Mouse (Mus musculus) midbrain, postnatal 0 days (tissue): ENCODE measurements around the gene Tlr7. TPM values are rescaled to one million over a fixed set of nuclear protein-coding genes. Genes with fewer than 3 reads are reported as not detected.
"Not testable (repeated sequence)": the region's sequence is repeated elsewhere in the genome, so short reads cannot be mapped to it uniquely, and the experiment has no call there.

Source experiments
- ATAC-seq: fragments of 200-750 bp; cut with Nextera tagmentation; 2 replicates; pipeline ENCODE4 v1.8.0; 2017; ENCODE audit warnings: moderate number of reproducible peaks, mild to moderate bottlenecking, moderate TSS enrichment, moderate library complexity; ENCODE audit not compliant: low FRiP score
- DNase-seq: peaks from one replicate; pipeline ENCODE4 v3.0.0-alpha.2; 2015; ENCODE audit warnings: low spot score
- H3K27ac ChIP-seq: fragments of 300-500 bp; sonication (generic); 2 replicates; pipeline ENCODE4 v1.5.1; 2014; ENCODE audit warnings: low read depth, mild to moderate bottlenecking, low read length, mixed read lengths
- H3K27me3 ChIP-seq: fragments of 300-500 bp; sonication (generic); 2 replicates; pipeline ENCODE4 v1.6.1; 2014; ENCODE audit warnings: low read length, control low read depth, mixed read lengths; ENCODE audit not compliant: insufficient read depth
- H3K36me3 ChIP-seq: fragments of 300-500 bp; sonication (generic); 2 replicates; pipeline ENCODE4 v1.6.1; 2014; ENCODE audit warnings: low read length, control low read depth, mixed read lengths; ENCODE audit not compliant: insufficient read depth
- H3K4me1 ChIP-seq: fragments of 300-500 bp; sonication (generic); 2 replicates; pipeline ENCODE4 v1.6.1; 2014; ENCODE audit warnings: mild to moderate bottlenecking, control low read depth, antibody characterized with exemption, low read length, mixed read lengths; ENCODE audit not compliant: insufficient read depth
- H3K4me2 ChIP-seq: fragments of 300-500 bp; sonication (generic); 2 replicates; pipeline ENCODE4 v1.6.1; 2014; ENCODE audit warnings: low read depth, mild to moderate bottlenecking, low read length, mixed read lengths; ENCODE audit not compliant: poor library complexity, severe bottlenecking
- H3K4me3 ChIP-seq: fragments of 300-500 bp; sonication (generic); 2 replicates; pipeline ENCODE4 v1.5.1; 2014; ENCODE audit warnings: low read depth, mild to moderate bottlenecking, low read length, moderate library complexity
- H3K9ac ChIP-seq: fragments of 300-500 bp; sonication (generic); replicated peaks from 2 replicates; pipeline ENCODE4 v1.6.1; 2014; ENCODE audit warnings: mild to moderate bottlenecking, low read length, moderate library complexity, mixed read lengths; ENCODE audit not compliant: poor library complexity, severe bottlenecking
- H3K9me3 ChIP-seq: fragments of 300-500 bp; sonication (generic); 2 replicates; pipeline ENCODE4 v1.6.1; 2016; ENCODE audit warnings: low read length, control low read depth
- CTCF ChIP-seq: IDR thresholded peaks from 2 replicates; pipeline ENCODE4 v1.5.1; 2016; ENCODE audit warnings: antibody characterized with exemption, mild to moderate bottlenecking
- WGBS: fragments of 180-500 bp; shearing (Covaris S2); extraction: QIAGEN DNeasy Blood & Tissue Kit; methylation state at CpG from one replicate; pipeline ENCODE4 v1.1.7; 2014; 5-methylcytosine and 5-hydroxymethylcytosine counted together
- polyA plus RNA-seq: library from polyadenylated mRNA; unstranded; fragments of >200 nt; fragmentation: Nextera tagmentation; extraction: Ambion mirVana; gene quantifications from 2 replicates; pipeline ENCODE4 v1.2.1, GENCODE M21; 2015
- total RNA-seq: library from RNA; depleted of rRNA; stranded (reverse); fragments of >200 nt; gene quantifications from 2 replicates; pipeline ENCODE4 v1.2.3, GENCODE M21; 2014; rRNA removed

The Tlr7 gene
- total RNA-seq: 1.3 TPM in 2 replicates
- 0.92 and 1.0 TPM in 2 replicates for polyA plus RNA-seq

DNA sequence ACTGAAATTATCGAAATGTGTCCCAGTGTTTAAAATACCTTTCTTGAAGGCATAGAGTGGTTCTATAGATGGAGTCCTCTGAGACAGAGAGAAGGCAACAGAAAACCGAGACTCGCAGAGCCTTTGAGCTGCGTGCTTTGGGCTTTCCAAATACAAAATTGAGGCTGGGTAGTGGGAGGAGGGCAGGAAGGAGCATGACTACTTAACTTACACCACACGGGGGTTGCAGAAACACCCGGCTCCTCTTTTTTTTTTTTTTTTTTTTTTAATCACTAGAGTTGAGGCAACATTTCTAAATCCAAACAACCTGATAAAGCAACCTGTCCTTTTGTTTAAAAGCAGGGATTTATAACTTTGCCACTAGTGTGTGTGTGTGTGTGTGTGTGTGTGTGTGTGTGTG lies at the start of gene Tlr7:
TSS of gene Tlr7 (minus strand) at position 160 of the 400 bp plus-strand sequence.
- no peak within 1 kb of the TSS for H3K4me3 ChIP-seq
- 87% methylated on average over 6 of the region's 6 CpGs for WGBS
- H3K4me1 ChIP-seq: no peaks in the 10 kb centered on the region
- DNase-seq (no peak), ATAC-seq (no peak)
- H3K4me2 ChIP-seq: no peak within 1 kb of the TSS
- no peak for TF ChIP-seq CTCF
- peaks cover 5% of the 10 kb centered on the region; the same call in 1 of the 2 replicates for H3K27me3 ChIP-seq
- H3K9ac ChIP-seq: no peak within 1 kb of the TSS
- H3K9me3 ChIP-seq: no peaks in the 10 kb centered on the region
- H3K36me3 ChIP-seq: no peaks in the 10 kb centered on the region
- H3K27ac ChIP-seq: no peak within 1 kb of the TSS

DNA sequence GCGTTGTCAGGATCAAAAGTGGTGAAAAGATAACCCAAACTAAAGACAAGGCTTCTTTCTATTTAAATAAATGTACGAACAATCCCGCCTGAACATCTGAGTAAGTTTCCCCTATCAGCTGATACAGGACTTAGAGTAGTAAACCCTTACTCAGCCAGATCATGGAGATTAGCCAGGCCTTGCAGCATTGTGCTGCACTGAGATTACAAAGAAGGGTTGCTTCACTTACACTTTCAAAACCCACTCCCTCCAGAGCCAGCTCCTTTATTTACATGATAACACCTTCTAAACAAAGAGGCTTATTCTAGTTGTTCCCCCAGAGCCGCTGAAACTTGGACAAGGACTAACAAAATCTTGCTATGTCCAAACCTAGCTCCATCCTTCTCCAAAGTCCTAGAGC lies 49.7 kb upstream of the Tlr7 start:
- Histone ChIP-seq H3K4me2 (no peak overlapping the region), H3K4me1 (no peaks in the 10 kb centered on the region), H3K36me3 (no peaks in the 10 kb centered on the region), H3K4me3 (no peak overlapping the region), H3K9me3 (no peaks in the 10 kb centered on the region), H3K27ac (no peak overlapping the region), H3K9ac (no peak overlapping the region), H3K27me3 (peaks cover 8% of the 10 kb centered on the region; the same call in 1 of the 2 replicates)
- TF ChIP-seq CTCF: no peak
- WGBS: 48% methylated on average over 4 of the region's 4 CpGs
- ATAC-seq (no peak), DNase-seq (no peak)

DNA sequence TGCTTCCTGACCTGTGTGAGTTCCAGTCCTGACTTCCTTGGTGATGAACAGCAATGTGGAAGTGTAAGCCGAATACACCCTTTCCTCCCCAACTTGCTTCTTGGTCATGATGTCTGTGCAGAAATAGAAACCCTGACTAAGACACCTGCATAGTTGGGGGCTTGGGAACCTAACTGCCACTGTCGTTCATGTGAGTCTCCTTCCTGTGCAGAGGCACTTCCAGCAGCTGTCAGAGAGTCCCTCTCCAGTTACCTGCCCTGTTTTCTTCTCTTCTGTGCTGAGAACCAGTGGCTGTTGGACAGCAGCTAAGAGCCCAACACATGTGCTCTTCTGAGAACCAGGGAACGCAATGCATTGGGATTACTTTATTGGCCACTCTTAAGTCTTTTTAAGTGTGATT lies 30.9 kb upstream of the Tlr7 start:
- not testable (repeated sequence) for H3K27ac ChIP-seq, H3K4me3 ChIP-seq, ATAC-seq, H3K4me1 ChIP-seq, H3K4me2 ChIP-seq, H3K27me3 ChIP-seq, H3K36me3 ChIP-seq, H3K9me3 ChIP-seq, DNase-seq, H3K9ac ChIP-seq
- WGBS: 94% methylated on average over 3 of the region's 3 CpGs

DNA sequence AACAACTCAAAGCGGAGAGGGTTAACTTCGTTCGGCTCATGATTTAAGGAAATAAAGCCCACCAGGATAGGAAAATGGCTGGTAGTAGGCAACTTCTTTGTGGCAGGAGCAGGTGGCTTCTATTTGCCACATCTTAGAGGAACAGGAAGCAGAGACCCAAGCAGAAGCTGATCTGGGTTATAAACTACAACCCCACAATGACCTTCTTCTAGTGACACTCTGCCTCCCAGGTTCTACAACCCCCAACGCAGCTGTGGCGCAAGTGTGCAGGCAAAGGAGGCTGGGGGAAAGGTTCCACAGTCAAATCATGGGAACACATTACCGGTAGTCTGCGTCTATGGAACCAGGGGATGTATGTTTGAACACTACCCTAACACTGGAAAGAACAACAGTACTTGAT lies 29.3 kb upstream of the Tlr7 start:
- Histone ChIP-seq H3K4me2 (no peak overlapping the region), H3K4me3 (no peak overlapping the region), H3K27me3 (peaks cover 5% of the 10 kb centered on the region; the same call in 1 of the 2 replicates), H3K4me1 (no peaks in the 10 kb centered on the region), H3K36me3 (no peaks in the 10 kb centered on the region), H3K27ac (no peak overlapping the region), H3K9me3 (no peaks in the 10 kb centered on the region), H3K9ac (no peak overlapping the region)
- no peak for DNase-seq
- WGBS: 93% methylated on average over 7 of the region's 7 CpGs
- no peak for ATAC-seq
- no peak for TF ChIP-seq CTCF

DNA sequence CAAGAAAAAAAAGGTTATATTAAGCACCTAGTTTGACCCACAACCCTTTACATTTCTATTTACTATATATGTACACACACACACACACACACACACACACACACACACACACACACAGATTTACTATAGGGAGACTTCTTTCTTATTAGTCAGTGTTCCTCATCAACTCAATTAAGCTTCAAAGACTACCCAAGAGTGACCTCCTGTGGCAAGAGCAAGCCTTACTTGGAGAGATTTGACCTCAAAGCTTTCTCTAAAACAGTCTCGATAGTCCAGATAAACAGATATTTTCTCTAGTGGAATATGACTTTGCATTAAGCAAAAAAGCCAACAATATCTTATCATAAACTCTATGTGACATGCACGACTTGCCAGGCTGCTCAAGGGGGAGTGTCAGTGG lies 27.1 kb upstream of the Tlr7 start:
- no peak overlapping the region for H3K4me3 ChIP-seq
- H3K9me3 ChIP-seq: no peaks in the 10 kb centered on the region
- H3K4me2 ChIP-seq: no peak overlapping the region
- H3K36me3 ChIP-seq: no peaks in the 10 kb centered on the region
- ATAC-seq (no peak), DNase-seq (peak; percentile 13)
- H3K9ac ChIP-seq: no peak overlapping the region
- H3K4me1 ChIP-seq: no peaks in the 10 kb centered on the region
- peak; percentile 36 for TF ChIP-seq CTCF
- no peak overlapping the region for H3K27ac ChIP-seq
- peaks cover 5% of the 10 kb centered on the region; the same call in 1 of the 2 replicates for H3K27me3 ChIP-seq
- 72% methylated on average over 2 of the region's 2 CpGs for whole genome bisulfite sequencing

DNA sequence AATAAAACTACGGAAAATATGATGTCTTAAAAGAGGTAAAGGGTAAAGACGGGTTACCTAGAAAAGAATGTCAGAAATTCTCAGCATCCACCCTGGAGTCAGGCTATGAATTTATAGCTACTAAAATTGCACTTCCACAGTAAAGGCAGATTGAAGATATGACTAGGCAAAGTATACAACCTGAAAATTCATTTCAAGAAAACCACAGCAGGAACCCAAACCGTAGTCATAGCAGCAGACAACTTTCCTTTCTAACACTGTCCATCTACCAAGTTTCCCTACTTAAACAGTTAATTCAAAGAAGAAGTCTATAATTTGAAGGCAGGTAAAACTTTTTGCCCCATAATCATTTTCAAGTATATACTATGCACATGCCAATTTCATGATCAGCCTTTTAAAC lies 25.6 kb upstream of the Tlr7 start:
- DNase-seq (no peak), ATAC-seq (no peak)
- Histone ChIP-seq H3K9ac (no peak overlapping the region), H3K27me3 (peaks cover 5% of the 10 kb centered on the region; the same call in 1 of the 2 replicates), H3K4me2 (no peak overlapping the region), H3K4me1 (no peaks in the 10 kb centered on the region), H3K36me3 (no peaks in the 10 kb centered on the region), H3K27ac (no peak overlapping the region), H3K4me3 (no peak overlapping the region), H3K9me3 (no peaks in the 10 kb centered on the region)
- no peak for TF ChIP-seq CTCF
- WGBS: 94% methylated on average over 3 of the region's 3 CpGs
